Comparison of ENCODE assay signal across 18 mouse cellular contexts in the genomic region with DNA sequence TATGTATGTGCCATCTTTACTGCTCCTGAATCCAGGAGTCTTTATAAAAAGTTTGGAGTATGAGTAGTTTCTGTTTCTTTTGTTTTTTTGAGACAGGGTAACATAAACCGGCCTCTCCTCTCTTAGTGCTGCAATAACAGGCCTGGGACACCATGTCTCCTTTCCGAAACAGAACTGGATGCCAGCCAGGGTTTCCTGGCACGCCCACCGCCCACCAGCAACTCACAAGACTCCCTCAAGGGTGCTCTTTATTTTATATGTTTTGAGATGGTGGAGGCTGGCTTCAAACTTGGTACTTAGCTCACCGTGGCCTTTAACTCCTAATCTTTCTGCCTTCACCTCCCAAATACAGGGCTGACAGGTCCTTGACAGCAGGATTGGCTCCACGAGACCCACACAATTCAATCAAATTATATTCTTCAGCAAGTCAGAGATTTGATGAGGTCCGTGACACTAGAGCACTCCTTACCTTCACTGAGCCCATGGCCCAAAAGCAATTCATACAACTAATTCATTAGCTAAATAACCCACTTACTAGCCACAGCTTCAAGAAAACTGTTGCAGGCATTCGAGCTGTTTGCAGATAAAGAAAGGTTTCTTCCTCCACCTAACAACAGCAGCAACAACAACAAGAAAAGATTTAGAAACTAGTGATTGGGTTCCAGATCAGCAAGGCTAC. TPM values are rescaled to one million over a fixed set of nuclear protein-coding genes. Genes with fewer than 3 reads are reported as not detected.
DNase-seq lines count a peak whose midpoint lies in the region; ATAC-seq lines count a peak whose summit lies in the region.
"Had no signal": no experiment of that assay in that cellular context is flagged by ENCODE, and none has a peak within 500 bp of the region (broad histone marks: within the 10 kb centered on the region; RNA-seq: fewer than 3 reads in every experiment).

No protein-coding gene starts in this region.

- H3K9me3 ChIP-seq in heart, embryonic 13.5 days, result no peaks in the 10 kb centered on the region
- H3K9me3 ChIP-seq: forebrain, embryonic 15.5 days; hindbrain, embryonic 13.5 days; lung, embryonic 15.5 days; megakaryocyte, embryonic 14.5 days had no signal

- H3K9ac ChIP-seq in heart, embryonic 13.5 days, result 0 out of 2 replicates have a peak overlapping the region, but pooled peaks have one; percentile 47
- H3K9ac ChIP-seq: forebrain, embryonic 15.5 days had no signal

- intact Hi-C loops in heart, postnatal 25 days (cut with DNase I), result no loop called here

- peaks cover 18% of the 10 kb centered on the region for H3K36me3 ChIP-seq in heart, embryonic 13.5 days

- DNase-seq in heart, postnatal 25 days (ENCODE audit: low spot score), result no peak
- peak; percentile 39 for DNase-seq in lung, postnatal 14 days
- no peak for DNase-seq in lung, postnatal 36 days
- peak; percentile 69 for DNase-seq in MN1 (ENCODE audit: low spot score)
- DNase-seq in naive thymus-derived CD4-positive, alpha-beta T cell, adult 2 months (ENCODE audit: low read depth), result peak; percentile 18
- DNase-seq in kidney, postnatal 10 days, result no peak
- DNase-seq: adrenal gland, postnatal 36 days; kidney, adult 11 months; spleen, adult 18-20 months had no signal

- no peak overlapping the region for H3K27ac ChIP-seq in heart, embryonic 13.5 days (replicated peaks)
- H3K27ac ChIP-seq: kidney, postnatal 0 days; left cerebral cortex, adult 2 months; lung, embryonic 15.5 days had no signal

- WGBS in heart, embryonic 13.5 days, result 85% methylated on average over 8 of the region's 8 CpGs

- no peak overlapping the region for H3K4me2 ChIP-seq in heart, embryonic 13.5 days

- no peak for ATAC-seq in heart, embryonic 13.5 days (ENCODE audit: extremely low read depth, insufficient number of reproducible peaks, low FRiP score, low TSS enrichment)
- ATAC-seq: forebrain, embryonic 15.5 days had no signal

- H3K4me3 ChIP-seq in heart, embryonic 13.5 days, result no peak overlapping the region

- peaks cover 40% of the 10 kb centered on the region for H3K4me1 ChIP-seq in heart, embryonic 13.5 days

- no peaks in the 10 kb centered on the region for H3K27me3 ChIP-seq in heart, embryonic 13.5 days (replicated peaks)
- H3K27me3 ChIP-seq: forebrain, embryonic 15.5 days; hindbrain, embryonic 13.5 days; lung, embryonic 15.5 days; megakaryocyte, embryonic 14.5 days had no signal

RNA-seq across cellular contexts. Expression of gene Chaf1a, which starts 1.5 kb away (rescaled TPM):
- 14.1 and 14.2 TPM in 2 replicates for polyA plus RNA-seq in heart, embryonic 13.5 days (2015; fragmentation: Nextera tagmentation; extraction: Ambion mirVana)
- total RNA-seq in heart, postnatal 25 days (2021), result 1 to 10 TPM in 1 of 2 experiments, under 1 TPM in 1; 0.95 to 1.2 TPM

RNA-seq across cellular contexts. Expression of gene Sh3gl1, which starts 2.3 kb away (rescaled TPM):
- 85.0 and 87.6 TPM in 2 replicates for polyA plus RNA-seq in heart, embryonic 13.5 days (2015; fragmentation: Nextera tagmentation; extraction: Ambion mirVana)
- 10 to 100 TPM; 17.6 to 19.8 TPM for total RNA-seq in heart, postnatal 25 days (2021)

RNA-seq across cellular contexts. Expression of gene Mpnd, which starts 33.2 kb away (rescaled TPM):
- polyA plus RNA-seq in heart, embryonic 13.5 days (2015; fragmentation: Nextera tagmentation; extraction: Ambion mirVana), result 62.1 and 68.1 TPM in 2 replicates
- 10 to 100 TPM; 50.0 to 59.4 TPM for total RNA-seq in heart, postnatal 25 days (2021)

RNA-seq across cellular contexts. Expression of gene Stap2, which starts 33.3 kb away (rescaled TPM):
- polyA plus RNA-seq in heart, embryonic 13.5 days (2015; fragmentation: Nextera tagmentation; extraction: Ambion mirVana), result 11.9 and 14.6 TPM in 2 replicates
- 10 to 100 TPM; 14.1 to 14.6 TPM for total RNA-seq in heart, postnatal 25 days (2021)
- total RNA-seq: common myeloid progenitor, adult 5-6 weeks had no signal
- polyA plus RNA-seq: erythroblast, embryonic 14.5 days had no signal

RNA-seq across cellular contexts. Expression of gene Ubxn6, which starts 36.1 kb away (rescaled TPM):
- polyA plus RNA-seq in heart, embryonic 13.5 days (2015; fragmentation: Nextera tagmentation; extraction: Ambion mirVana), result 37.8 and 44.2 TPM in 2 replicates
- total RNA-seq in heart, postnatal 25 days (2021), result 10 to 100 TPM; 49.7 to 51.5 TPM

Comparison
In these comparisons a context has a peak if more than half of its experiments do, and no peak if none do; other contexts are left out.
1. DNase-seq: peak in lung, postnatal 14 days (single experiment), MN1 (single experiment) and naive thymus-derived CD4-positive, alpha-beta T cell, adult 2 months (single experiment); none in heart, postnatal 25 days (single experiment), lung, postnatal 36 days (single experiment) and kidney, postnatal 10 days (single experiment).